Mouse (Mus musculus): ENCODE measurements around the gene Park7. TPM values are rescaled to one million over a fixed set of nuclear protein-coding genes. Genes with fewer than 3 reads are reported as not detected.

The Park7 gene
- polyA plus RNA-seq, 1 experiment: 312 TPM

- TF ChIP-seq MYOG (IDR thresholded peaks at IDR 0.05; ENCODE audit: control insufficient read depth in 1 of 3, insufficient read depth in 1 of 3, insufficient read length in 2 of 3, low read depth in 2 of 3) (no peak), TCF12 (IDR thresholded peaks at IDR 0.05; ENCODE audit: insufficient read depth, poor library complexity, severe bottlenecking) (no peak), TCF3 (IDR thresholded peaks at IDR 0.05; ENCODE audit: insufficient read length, low read depth) (no peak), SRF (IDR thresholded peaks at IDR 0.05; ENCODE audit: control insufficient read depth, insufficient read length, low read depth) (no peak)
- H3ac ChIP-seq (ENCODE audit: control insufficient read depth, insufficient read length): no peak overlapping the region
- H3K4me3 ChIP-seq: no peak overlapping the region
- H3K79me2 ChIP-seq (ENCODE audit: control insufficient read depth, insufficient read depth): peaks cover 7% of the 10 kb centered on the region
- H3K4me2 ChIP-seq (ENCODE audit: low read depth): no peak overlapping the region
- H3K27me3 ChIP-seq (ENCODE audit: control insufficient read depth, insufficient read depth, insufficient read length): no peaks in the 10 kb centered on the region
- peaks cover 4% of the 10 kb centered on the region for H3K36me3 ChIP-seq (ENCODE audit: control insufficient read depth, insufficient read depth)
These were observed 11.0 kb downstream of the Park7 start for GRCm38 (mm10) chr4:150903091-150903742.

GRCm38 (mm10) chr4:150902062-150902461, 12.2 kb downstream of the Park7 start:
- Histone ChIP-seq H3K4me3 (no peak overlapping the region), H3K4me2 (ENCODE audit: low read depth) (no peak overlapping the region), H3ac (ENCODE audit: control insufficient read depth, insufficient read length) (no peak overlapping the region), H3K79me2 (ENCODE audit: control insufficient read depth, insufficient read depth) (no peaks in the 10 kb centered on the region), H3K27me3 (ENCODE audit: control insufficient read depth, insufficient read depth, insufficient read length) (no peaks in the 10 kb centered on the region), H3K36me3 (ENCODE audit: control insufficient read depth, insufficient read depth) (peaks cover 4% of the 10 kb centered on the region)
- TF ChIP-seq USF1 (IDR thresholded peaks at IDR 0.05; ENCODE audit: low read depth): no peak
- no peak for TF ChIP-seq TCF12 (IDR thresholded peaks at IDR 0.05; ENCODE audit: insufficient read depth, poor library complexity, severe bottlenecking)
- TF ChIP-seq SRF (IDR thresholded peaks at IDR 0.05; ENCODE audit: control insufficient read depth, insufficient read length, low read depth): no peak
- peak in 1 of 3 experiments; percentile 7 for TF ChIP-seq MYOD1 (IDR thresholded peaks at IDR 0.05; ENCODE audit: control insufficient read depth in 1 of 3, insufficient read length in 2 of 3, low read depth in 2 of 3)
- no peak for TF ChIP-seq POLR2AphosphoS2 (IDR thresholded peaks at IDR 0.05; ENCODE audit: insufficient read length, low read depth)
- no peak for TF ChIP-seq POLR2A (IDR thresholded peaks at IDR 0.05; ENCODE audit: insufficient read length, low read depth)

- Histone ChIP-seq H3K79me2 (ENCODE audit: control insufficient read depth, insufficient read depth) (no peaks in the 10 kb centered on the region), H3K4me3 (no peak overlapping the region), H3ac (ENCODE audit: control insufficient read depth, insufficient read length) (no peak overlapping the region), H3K27me3 (ENCODE audit: control insufficient read depth, insufficient read depth, insufficient read length) (no peaks in the 10 kb centered on the region), H3K36me3 (ENCODE audit: control insufficient read depth, insufficient read depth) (peaks cover 4% of the 10 kb centered on the region), H3K4me2 (ENCODE audit: low read depth) (no peak overlapping the region)
- no peak for TF ChIP-seq TCF3 (IDR thresholded peaks at IDR 0.05; ENCODE audit: insufficient read length, low read depth)
- TF ChIP-seq POLR2AphosphoS2 (IDR thresholded peaks at IDR 0.05; ENCODE audit: insufficient read length, low read depth): no peak
These were observed 12.6 kb downstream of the Park7 start for GRCm38 (mm10) chr4:150901651-150902050.

- H3K4me3 ChIP-seq: no peak overlapping the region
- peaks cover 4% of the 10 kb centered on the region for H3K36me3 ChIP-seq (ENCODE audit: control insufficient read depth, insufficient read depth)
- H3K27me3 ChIP-seq (ENCODE audit: control insufficient read depth, insufficient read depth, insufficient read length): no peaks in the 10 kb centered on the region
These were observed 13.8 kb downstream of the Park7 start for GRCm38 (mm10) chr4:150900486-150900885.

GRCm38 (mm10) chr4:150898716-150899365, 15.4 kb downstream of the Park7 start:
- Histone ChIP-seq H3K4me3 (no peak overlapping the region), H3K36me3 (ENCODE audit: control insufficient read depth, insufficient read depth) (peaks cover 4% of the 10 kb centered on the region)

More at GRCm38 (mm10) chr4:150900486-150900885, 13.8 kb downstream of the Park7 start:
- Histone ChIP-seq H3ac (ENCODE audit: control insufficient read depth, insufficient read length) (no peak overlapping the region), H3K4me2 (ENCODE audit: low read depth) (no peak overlapping the region), H3K79me2 (ENCODE audit: control insufficient read depth, insufficient read depth) (no peaks in the 10 kb centered on the region)
- no peak for TF ChIP-seq MAX (IDR thresholded peaks at IDR 0.05; ENCODE audit: low read depth)
- TF ChIP-seq POLR2AphosphoS2 (IDR thresholded peaks at IDR 0.05; ENCODE audit: insufficient read length, low read depth): no peak
- TF ChIP-seq TCF3 (IDR thresholded peaks at IDR 0.05; ENCODE audit: insufficient read length, low read depth): no peak
- TF ChIP-seq REST (IDR thresholded peaks at IDR 0.05; ENCODE audit: insufficient read depth, insufficient read length): no peak
- no peak for TF ChIP-seq POLR2A (IDR thresholded peaks at IDR 0.05; ENCODE audit: insufficient read length, low read depth)
- no peak for TF ChIP-seq SRF (IDR thresholded peaks at IDR 0.05; ENCODE audit: control insufficient read depth, insufficient read length, low read depth)
- no peak for TF ChIP-seq MYOG (IDR thresholded peaks at IDR 0.05; ENCODE audit: control insufficient read depth in 1 of 3, insufficient read depth in 1 of 3, insufficient read length in 2 of 3, low read depth in 2 of 3)
- no peak for TF ChIP-seq MYOD1 (IDR thresholded peaks at IDR 0.05; ENCODE audit: control insufficient read depth in 1 of 3, insufficient read length in 2 of 3, low read depth in 2 of 3)
- no peak for TF ChIP-seq TCF12 (IDR thresholded peaks at IDR 0.05; ENCODE audit: insufficient read depth, poor library complexity, severe bottlenecking)
- no peak for TF ChIP-seq E2F4 (IDR thresholded peaks at IDR 0.05; ENCODE audit: insufficient read depth)
- TF ChIP-seq CEBPB (IDR thresholded peaks at IDR 0.05; ENCODE audit: insufficient read depth, poor library complexity, severe bottlenecking): no peak

More at GRCm38 (mm10) chr4:150898716-150899365, 15.4 kb downstream of the Park7 start:
- no peak overlapping the region for H3K4me2 ChIP-seq (ENCODE audit: low read depth)
- H3ac ChIP-seq (ENCODE audit: control insufficient read depth, insufficient read length): no peak overlapping the region
- no peaks in the 10 kb centered on the region for H3K79me2 ChIP-seq (ENCODE audit: control insufficient read depth, insufficient read depth)
- TF ChIP-seq POLR2AphosphoS2 (IDR thresholded peaks at IDR 0.05; ENCODE audit: insufficient read length, low read depth) (no peak), TCF3 (IDR thresholded peaks at IDR 0.05; ENCODE audit: insufficient read length, low read depth) (no peak), MYOG (IDR thresholded peaks at IDR 0.05; ENCODE audit: control insufficient read depth in 1 of 3, insufficient read depth in 1 of 3, insufficient read length in 2 of 3, low read depth in 2 of 3) (no peak), REST (IDR thresholded peaks at IDR 0.05; ENCODE audit: insufficient read depth, insufficient read length) (no peak), SRF (IDR thresholded peaks at IDR 0.05; ENCODE audit: control insufficient read depth, insufficient read length, low read depth) (no peak), TCF12 (IDR thresholded peaks at IDR 0.05; ENCODE audit: insufficient read depth, poor library complexity, severe bottlenecking) (no peak), CEBPB (IDR thresholded peaks at IDR 0.05; ENCODE audit: insufficient read depth, poor library complexity, severe bottlenecking) (no peak), E2F4 (IDR thresholded peaks at IDR 0.05; ENCODE audit: insufficient read depth) (no peak), MYOD1 (IDR thresholded peaks at IDR 0.05; ENCODE audit: control insufficient read depth in 1 of 3, insufficient read length in 2 of 3, low read depth in 2 of 3) (no peak), POLR2A (IDR thresholded peaks at IDR 0.05; ENCODE audit: insufficient read length, low read depth) (no peak), USF1 (IDR thresholded peaks at IDR 0.05; ENCODE audit: low read depth) (no peak), MAX (IDR thresholded peaks at IDR 0.05; ENCODE audit: low read depth) (no peak)
- no peaks in the 10 kb centered on the region for H3K27me3 ChIP-seq (ENCODE audit: control insufficient read depth, insufficient read depth, insufficient read length)
